Mouse (Mus musculus) right cerebral cortex, adult 18-20 months (tissue): ENCODE measurements around the gene Gm5901.
A peak's percentile ranks its signal among the peaks of the same experiment; 100 is the strongest.
"Not testable (repeated sequence)": the region's sequence is repeated elsewhere in the genome, so short reads cannot be mapped to it uniquely, and the experiment has no call there.

Experiments used
- DNase-seq: peaks from one replicate; pipeline ENCODE4 v3.0.0; 2022; ENCODE audit warnings: mixed read lengths

Gene Gm5901

GRCm38 (mm10) chr7:105374866-105375265 lies at the start of gene Gm5901:
TSS of gene Gm5901 (plus strand) at chr7:105375038.
- no peak for DNase-seq

DNA sequence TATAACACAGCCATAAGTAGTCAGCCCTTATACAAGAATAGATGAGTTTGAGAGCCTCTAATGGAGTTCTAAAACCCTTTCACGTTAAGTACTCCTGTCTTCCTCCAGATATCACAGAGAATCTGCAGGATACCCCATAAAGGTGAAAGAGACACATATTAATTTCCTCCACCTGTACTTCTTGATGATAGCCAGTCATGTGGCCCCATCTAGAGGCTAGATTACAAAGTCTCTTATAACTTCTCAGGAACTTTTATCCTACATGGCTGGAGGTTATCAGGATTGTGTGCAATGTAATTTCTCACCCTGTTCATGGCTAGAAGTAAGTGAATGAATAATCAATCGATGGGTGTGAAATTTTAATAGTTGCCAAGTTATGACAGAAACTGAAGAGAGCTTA lies 49.5 kb upstream of the Gm5901 start:
- DNase-seq, result no peak

DNA sequence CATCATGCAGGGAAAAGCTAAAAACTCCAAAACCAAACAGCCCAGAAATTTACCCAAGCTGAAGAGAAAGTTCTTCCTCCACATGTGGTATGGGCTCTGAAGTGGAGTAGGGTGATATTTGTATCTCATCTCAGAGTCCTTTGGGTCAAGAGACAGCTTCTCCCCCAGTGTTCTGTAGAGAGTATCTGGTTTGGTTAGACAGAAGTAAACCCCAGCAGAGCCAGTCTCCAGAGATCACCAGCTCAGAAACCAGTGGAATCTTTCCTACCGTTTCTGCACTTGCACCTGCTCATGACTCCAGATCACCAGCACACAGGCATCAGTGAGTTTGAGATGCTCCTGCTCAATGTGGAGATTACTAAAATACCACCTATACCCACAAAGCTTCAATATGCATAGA lies 40.8 kb upstream of the Gm5901 start, which contains the start of gene Olfr690:
TSS of gene Olfr690 (minus strand) at position 101 of the 400 bp plus-strand sequence.
- DNase-seq, result no peak

DNA sequence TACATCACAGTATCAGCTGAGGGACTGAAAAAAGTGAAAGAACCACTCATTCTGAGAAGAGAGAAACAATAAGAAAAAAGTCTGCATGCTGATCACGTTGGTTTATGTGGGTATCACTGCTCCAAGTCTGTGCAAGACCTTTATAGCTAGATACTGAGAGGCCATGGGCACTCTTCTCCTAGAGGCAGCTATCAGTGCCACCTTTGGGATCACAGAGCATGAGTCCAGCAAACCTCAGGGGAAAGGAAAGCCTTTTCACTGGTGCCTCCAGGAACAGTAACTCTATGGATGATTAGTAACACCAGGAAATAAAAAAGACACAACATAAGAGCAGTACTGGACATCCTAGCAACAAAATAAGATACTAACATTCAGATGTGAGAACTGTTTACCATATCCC lies 32.7 kb upstream of the Gm5901 start, which contains the start of gene Olfr691:
TSS of gene Olfr691 (minus strand) at position 101 of the 400 bp plus-strand sequence.
- no peak for DNase-seq

DNA sequence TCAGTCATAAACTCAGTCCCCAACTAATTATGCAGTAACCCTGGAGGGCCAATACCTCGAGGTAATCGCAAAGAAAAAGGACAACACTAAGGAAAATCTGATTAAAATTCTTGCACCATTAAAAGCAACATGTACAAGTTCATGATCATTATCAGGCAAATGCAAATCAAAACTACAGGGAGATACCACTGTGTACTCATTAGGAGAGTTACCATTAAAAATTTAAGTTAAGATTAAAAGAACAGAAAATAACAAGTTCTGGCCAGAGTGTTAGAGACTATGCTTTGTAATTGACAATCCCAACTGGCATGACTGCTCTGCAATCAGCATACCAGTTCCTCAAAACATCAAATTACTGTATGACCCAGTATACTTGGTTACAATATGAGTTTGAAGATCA lies 32.1 kb upstream of the Gm5901 start:
- no peak for DNase-seq

DNA sequence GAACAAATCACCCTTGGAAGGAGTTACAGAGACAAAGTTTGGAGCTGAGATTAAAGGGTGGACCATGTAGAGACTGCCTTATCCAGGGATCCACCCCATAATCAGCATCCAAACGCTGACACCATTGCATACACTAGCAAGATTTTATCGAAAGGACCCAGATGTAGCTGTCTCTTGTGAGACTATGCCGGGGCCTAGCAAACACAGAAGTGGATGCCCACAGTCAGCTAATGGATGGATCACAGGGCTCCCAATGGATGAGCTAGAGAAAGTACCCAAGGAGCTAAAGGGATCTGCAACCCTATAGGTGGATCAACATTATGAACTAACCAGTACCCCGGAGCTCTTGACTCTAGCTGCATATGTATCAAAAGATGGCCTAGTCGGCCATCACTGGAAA lies 18.8 kb upstream of the Gm5901 start:
- not testable (repeated sequence) for DNase-seq

GRCm38 (mm10) chr7:105356487-105356886 lies 18.4 kb upstream of the Gm5901 start:
- not testable (repeated sequence) for DNase-seq

GRCm38 (mm10) chr7:105361713-105362112 lies 13.1 kb upstream of the Gm5901 start:
- no peak for DNase-seq

DNA sequence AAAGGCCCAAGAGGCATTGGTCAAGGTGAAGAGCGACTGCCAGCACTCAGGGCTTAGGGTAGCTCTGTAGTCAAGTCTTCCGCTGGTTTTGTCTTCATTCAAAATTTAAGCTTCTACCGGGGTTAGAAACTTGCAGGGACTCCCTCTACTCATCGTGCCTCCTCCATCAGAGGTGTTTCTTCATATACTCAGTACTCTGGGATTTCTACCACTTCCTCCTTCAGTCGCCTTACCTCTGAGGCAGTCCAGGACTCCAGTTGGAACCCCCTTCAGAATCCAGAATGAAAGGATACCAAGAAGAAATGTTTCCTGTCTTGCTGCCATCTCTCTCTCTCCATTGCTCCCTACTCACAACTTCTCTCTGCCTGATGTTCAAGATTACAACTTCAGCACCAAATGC lies 7.6 kb upstream of the Gm5901 start:
- no peak for DNase-seq

DNA sequence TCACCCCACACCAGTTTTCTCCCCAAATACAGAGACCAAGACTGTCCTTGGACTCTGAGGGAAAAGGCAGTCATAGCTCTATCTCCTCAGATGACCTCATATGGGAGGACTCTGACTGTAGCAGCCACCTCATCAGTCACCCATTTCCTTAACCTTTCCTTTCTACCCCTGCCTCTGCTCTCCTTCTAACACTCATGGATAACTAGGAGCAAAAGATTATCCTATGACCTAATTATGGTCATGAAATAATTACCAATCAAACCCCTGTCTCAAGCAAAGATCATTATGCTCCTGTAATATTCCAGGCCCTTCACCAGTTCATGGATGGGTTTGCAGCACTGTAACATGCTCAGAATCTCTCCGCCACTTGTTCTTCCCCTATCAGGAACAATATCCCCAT lies 6.9 kb upstream of the Gm5901 start, which contains the start of gene Olfr692:
TSS of gene Olfr692 (plus strand) at position 301 of the 400 bp plus-strand sequence.
- DNase-seq, result no peak

- DNase-seq, result no peak
These were observed 6.3 kb upstream of the Gm5901 start for GRCm38 (mm10) chr7:105368521-105368920.

DNA sequence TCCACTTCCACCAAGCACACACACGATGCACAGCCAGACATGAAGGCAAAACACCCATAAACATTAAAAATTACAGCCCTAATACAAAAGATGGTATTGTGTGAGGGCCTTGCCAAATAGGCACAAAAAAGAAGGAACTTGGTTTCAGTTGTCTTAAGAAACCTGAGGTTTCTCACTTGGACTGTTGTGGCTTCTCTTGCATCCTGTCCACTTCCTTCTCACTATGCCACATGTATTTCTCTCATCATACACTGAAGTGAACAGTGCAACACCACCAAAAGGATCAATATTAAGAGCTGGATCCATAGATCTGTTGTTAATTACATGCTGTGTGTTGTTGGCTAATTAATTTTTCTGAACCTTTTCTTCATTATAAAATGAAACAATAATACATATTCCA lies 1.9 kb upstream of the Gm5901 start:
- no peak for DNase-seq

DNA sequence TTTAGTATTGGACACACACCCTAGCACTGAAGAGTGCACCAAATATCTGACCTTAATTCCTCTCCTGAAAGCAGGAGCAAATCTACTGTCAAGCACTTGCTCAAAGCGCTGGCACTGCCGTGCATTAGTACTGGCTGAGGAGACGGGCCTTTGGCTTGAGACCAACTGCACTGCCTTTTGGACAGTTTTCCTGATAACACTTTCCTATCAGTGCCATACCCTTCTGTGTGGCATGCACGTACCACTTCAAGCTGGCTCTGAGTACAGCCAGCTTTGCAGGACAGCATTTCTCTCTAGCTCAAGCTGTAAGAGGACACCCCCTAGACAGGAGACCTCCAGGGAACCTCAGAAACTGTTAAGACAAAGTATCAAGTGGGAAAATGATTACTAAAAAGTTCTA lies 1.3 kb upstream of the Gm5901 start:
- DNase-seq, result no peak

DNA sequence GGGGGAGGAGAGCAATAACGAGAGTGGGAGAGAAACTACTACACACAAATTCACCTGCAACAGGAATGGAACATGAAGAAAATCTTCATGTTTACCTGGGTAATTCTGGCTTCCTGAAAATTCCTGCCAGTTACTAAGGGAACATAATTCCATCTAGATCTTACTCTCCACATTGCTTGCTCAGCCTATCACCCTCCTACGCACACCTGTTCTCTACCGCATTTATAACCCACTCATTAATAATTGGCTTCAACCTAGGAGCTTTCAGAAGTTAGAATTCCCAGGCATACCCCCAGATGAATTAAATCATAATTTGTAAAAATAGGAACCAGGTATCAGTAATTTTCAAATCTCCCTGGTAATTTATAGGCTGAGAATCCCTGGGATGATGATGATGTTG lies 862 bp upstream of the Gm5901 start:
- DNase-seq, result peak; percentile 17

DNA sequence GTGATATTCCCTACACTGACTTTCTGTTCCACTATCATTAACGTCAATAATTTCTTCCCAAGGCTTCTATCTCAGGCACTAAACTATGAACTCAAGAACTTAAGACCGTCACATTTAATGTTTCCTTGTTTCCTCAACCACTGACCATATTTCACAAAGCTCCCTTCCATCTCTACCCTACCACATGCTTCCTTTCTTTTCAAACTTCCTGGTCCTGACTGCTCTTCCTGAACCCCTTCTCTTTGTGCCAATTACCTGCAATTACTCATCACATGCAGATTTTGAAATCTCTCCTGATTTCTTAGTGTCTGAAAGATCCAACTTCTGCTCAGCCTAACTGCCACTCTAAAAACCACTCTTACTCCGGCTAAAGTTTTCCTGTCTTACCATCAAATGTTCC lies 5.5 kb downstream of the Gm5901 start:
- DNase-seq, result no peak

GRCm38 (mm10) chr7:105387696-105388095 lies 12.9 kb downstream of the Gm5901 start:
- DNase-seq, result no peak

- no peak for DNase-seq
These were observed 15.4 kb downstream of the Gm5901 start for GRCm38 (mm10) chr7:105390236-105390635.

DNA sequence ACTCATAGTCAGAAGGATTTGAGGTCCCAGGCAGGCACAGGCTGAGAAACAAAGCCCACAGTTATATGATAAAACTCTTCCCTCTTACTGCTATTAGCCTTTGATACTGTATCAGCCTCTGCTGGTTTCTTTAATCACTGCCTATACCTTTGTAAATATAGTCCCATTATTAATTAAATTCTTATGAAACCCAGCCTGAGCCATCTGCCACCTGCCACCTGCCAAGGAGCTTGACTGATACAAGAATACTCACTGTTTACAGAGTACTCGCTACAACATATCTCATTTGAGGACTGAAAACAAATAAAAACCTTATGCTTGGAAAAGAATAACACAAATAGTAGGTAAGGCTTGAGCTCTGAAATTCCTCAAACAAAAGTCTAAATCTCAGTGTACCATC lies 19.8 kb downstream of the Gm5901 start:
- DNase-seq, result no peak

DNA sequence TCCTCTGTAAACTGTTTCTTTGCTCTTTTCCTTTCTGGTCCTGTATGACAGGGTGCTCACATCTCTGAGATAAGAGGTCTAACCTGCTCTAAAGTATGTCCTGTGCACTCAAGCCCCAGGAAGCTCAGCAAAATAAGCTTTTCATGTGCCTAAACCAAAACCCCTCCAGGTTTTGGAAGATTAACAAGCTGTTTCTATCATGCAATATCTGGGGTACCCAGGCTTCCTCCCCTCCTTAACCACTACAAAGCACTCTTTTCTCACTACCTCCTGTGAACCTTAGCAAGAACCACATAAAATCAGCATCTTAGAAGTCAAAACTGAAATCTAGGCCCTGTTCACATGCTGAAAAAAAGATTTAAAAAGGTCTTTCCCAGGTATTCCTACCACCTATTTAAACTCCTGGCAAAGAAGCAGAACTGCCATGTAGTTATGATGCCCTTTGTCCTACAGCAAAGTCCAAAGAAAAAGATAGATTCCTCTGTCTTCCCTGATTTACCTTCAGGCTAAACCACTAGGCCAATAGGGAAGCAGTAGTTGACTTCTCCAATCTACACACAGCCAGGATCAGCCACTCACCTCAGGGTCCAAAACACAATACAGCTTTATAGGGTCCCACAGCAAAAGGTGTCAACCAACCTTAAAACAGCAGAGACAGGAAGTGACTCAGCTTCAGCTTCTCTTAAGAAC lies 20.4 kb downstream of the Gm5901 start:
- no peak for DNase-seq

DNA sequence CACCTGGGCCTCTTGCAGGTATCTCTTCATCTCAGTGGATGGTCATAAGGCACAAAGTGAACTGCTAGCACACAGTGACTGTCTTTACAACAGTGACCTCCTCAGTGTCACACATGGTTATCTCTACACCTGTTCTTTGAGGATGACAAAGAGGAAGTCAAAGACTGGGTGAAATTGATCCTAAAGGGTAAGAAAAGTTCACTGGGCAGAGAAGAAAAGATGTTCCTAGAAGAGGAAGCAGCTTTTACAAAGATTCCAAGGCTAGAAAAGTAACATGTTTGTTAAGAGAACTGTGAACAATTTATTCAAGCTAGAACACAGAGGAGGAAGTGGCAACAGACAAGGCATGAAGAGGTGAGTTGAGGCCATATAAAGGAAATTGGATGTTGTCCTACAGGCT lies 21.3 kb downstream of the Gm5901 start:
- DNase-seq, result no peak

GRCm38 (mm10) chr7:105399058-105399934 lies 24.5 kb downstream of the Gm5901 start:
- DNase-seq, result no peak

- peak; percentile 100 for DNase-seq
These were observed 25.2 kb downstream of the Gm5901 start, which contains the start of gene Fam160a2 for GRCm38 (mm10) chr7:105399935-105400624. TSS of gene Fam160a2 (minus strand) at chr7:105400054.

GRCm38 (mm10) chr7:105404268-105404667 lies 29.4 kb downstream of the Gm5901 start, which contains the start of gene Cnga4:
TSS of gene Cnga4 (plus strand) at chr7:105404568.
- DNase-seq, result no peak
